Mouse (Mus musculus): ENCODE measurements at regions not wholly inside any gene's neighbourhood (a gene's known extent, or its start where the extent isn't known, plus 50 kb on each side); places are given as distances from the start of the nearest gene placed in this dataset.
A peak's percentile ranks its signal among the peaks of the same experiment; 100 is the strongest.

- no peak for DNase-seq (ENCODE audit: low spot score in 2 of 2)
Measured at GRCm38 (mm10) chr8:115478406-115479060, 229.1 kb downstream of the Maf start.

- DNase-seq (ENCODE audit: low spot score in 2 of 2), result no peak
Measured at GRCm38 (mm10) chr8:115476071-115476470, 231.5 kb downstream of the Maf start.

DNA sequence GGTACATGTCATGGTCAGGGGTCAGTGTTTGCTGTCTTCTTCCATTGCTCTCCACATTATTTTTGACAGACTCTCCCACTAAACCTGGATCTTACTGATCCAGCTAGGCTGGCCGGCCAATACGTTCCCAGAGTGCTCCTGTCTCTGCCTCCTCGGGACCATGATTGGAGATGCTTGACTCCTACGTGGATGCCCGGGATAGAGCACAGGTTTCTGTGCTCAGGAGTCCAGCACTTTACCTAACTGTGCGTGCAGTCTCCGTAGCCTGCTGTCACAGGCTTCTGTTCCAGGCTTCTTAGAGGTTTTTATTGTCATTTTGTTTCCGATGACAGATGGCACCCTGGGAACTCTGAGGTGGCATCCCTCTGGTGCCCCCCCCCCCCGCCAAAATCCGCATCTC lies 232.4 kb downstream of the Maf start:
- DNase-seq (ENCODE audit: low spot score in 2 of 2), result no peak

DNA sequence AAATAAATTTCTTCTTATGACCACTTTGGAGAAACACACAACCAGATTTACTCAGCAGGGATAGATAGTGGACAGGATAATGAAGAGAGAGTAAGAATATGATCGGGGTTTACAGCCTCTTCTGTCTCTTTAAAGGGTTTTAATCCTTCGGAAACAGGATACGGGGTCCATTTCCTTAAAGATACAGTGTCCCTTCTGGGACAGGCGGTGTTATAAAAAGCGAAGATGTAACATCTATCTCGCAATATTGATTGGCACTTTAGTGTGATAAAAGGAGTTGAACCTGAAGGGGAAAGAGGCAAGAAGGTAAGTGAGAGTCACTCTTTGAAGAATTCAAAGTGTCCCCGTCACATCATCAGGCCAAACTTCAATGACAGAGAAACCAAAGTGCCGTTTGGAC lies 233.6 kb downstream of the Maf start:
- no peak for DNase-seq (ENCODE audit: low spot score in 2 of 2)

GRCm38 (mm10) chr8:115466553-115466952 lies 241.0 kb downstream of the Maf start:
- peak; percentile 5 to 12 for DNase-seq (ENCODE audit: low spot score in 2 of 2)

- no peak for DNase-seq (ENCODE audit: low spot score in 2 of 2)
Measured at GRCm38 (mm10) chr8:115466122-115466521, 241.5 kb downstream of the Maf start.

DNA sequence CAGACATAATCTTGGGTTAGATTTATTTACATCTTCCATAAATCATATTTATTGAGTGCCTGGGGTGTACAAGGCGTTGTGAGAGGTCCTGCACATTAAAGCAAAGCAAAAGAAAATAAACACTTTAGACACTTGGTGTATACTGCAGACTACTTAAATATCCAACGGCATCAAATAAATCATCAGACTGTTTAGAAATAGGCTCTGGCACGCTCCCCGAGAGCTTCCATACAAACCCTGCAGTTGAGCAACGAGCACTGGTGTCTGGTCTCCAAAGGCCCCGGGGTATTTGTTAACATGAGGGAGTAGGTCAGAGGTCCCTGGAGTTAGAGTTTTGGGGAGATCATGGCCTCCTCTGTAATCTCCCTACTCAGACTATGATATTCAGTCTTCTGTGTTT lies 244.9 kb downstream of the Maf start:
- no peak for DNase-seq (ENCODE audit: low spot score in 2 of 2)

GRCm38 (mm10) chr8:115458119-115458518 lies 249.5 kb downstream of the Maf start:
- no peak for DNase-seq (ENCODE audit: low spot score in 2 of 2)

GRCm38 (mm10) chr8:115450789-115451188 lies 256.8 kb downstream of the Maf start:
- DNase-seq (ENCODE audit: low spot score in 2 of 2), result no peak

- DNase-seq (ENCODE audit: low spot score in 2 of 2), result no peak
Measured at GRCm38 (mm10) chr8:115448367-115448766, 259.2 kb downstream of the Maf start.

DNA sequence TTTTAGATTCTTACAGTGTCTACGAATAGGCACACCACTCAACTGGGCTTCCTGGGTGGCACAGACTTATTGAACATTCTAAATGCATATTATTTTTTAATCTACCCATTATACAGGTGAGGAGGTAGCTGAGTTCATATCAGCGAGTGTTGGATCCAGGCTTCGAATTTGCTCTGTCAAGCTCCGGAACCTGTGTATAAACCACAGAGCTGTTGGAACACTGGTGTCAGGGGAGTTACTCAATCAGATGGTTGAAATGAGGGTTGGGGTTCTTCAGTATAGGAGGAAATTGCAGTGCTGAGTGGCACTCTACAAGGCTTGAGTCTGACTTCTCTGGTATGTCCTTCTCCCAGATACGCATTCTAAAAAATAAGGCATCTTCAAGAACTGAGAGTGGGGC lies 263.1 kb downstream of the Maf start:
- DNase-seq (ENCODE audit: low spot score in 2 of 2), result no peak

DNA sequence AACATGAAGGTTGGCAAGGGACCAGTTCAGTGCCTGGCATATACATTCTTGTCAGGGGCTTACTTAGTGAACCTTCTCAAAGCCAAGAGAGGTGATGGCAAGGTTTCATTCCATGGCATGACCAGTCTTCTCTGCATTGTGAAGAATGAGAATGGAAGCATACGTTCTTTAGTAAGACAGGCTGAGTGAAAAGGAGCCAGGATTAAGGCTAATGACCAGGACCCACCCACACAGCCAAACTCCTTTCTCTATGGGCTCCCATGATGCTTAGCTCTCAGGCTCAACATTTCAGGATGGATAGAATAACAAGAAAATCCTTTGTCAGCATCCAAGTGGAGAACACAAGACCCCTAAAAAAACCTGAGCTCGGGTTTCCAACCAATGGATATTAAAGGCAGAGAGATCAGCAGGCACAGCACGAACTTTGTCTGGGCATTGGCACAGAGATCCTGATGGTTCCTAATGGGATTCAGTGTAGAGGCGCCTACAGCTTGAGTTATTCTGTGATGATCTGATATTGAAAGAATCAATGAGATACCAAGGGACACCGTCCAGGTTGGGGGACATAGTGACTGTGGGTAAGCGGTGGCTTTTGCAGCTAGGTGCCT lies 265.5 kb downstream of the Maf start:
- DNase-seq (ENCODE audit: low spot score in 2 of 2), result no peak

- DNase-seq (ENCODE audit: low spot score in 2 of 2), result no peak
Measured at GRCm38 (mm10) chr8:115441323-115441722, 266.3 kb downstream of the Maf start.

GRCm38 (mm10) chr8:115440151-115440550 lies 267.4 kb downstream of the Maf start:
- no peak for DNase-seq (ENCODE audit: low spot score in 2 of 2)

GRCm38 (mm10) chr8:115439512-115439911 lies 268.1 kb downstream of the Maf start:
- DNase-seq (ENCODE audit: low spot score in 2 of 2), result no peak

GRCm38 (mm10) chr8:115437956-115438355 lies 269.6 kb downstream of the Maf start:
- no peak for DNase-seq (ENCODE audit: low spot score in 2 of 2)

GRCm38 (mm10) chr8:115436356-115436721 lies 271.3 kb downstream of the Maf start:
- DNase-seq (ENCODE audit: low spot score in 2 of 2), result no peak

DNA sequence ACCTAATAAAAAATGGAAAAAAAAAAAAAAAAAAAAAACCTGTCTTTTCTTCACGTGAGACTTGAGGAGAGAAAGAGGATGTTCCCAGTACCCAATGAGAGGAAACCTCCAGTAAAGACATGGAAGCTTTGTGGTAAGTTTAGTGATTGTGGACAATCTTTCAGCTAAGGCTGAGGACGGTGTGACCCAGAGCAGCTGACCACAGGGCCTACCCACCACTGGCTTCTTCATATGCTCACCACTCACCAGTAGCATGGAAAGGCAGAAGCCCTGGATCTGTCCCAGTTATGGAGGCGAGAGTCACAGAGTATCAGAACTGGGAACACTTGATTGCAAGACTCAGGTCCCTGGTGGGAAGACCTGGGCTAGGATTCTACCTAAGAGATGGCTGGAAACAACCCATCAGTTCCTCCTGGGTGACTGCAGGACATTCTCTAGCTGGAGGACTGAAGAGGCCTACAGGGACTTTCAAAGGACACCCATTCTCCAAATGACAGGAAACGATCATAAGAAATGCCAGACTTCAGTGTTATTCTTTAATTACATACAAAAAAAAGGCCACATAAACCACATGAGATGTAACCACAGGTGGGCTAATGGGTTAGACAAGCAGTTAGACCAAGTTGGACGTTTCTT lies 271.8 kb downstream of the Maf start:
- DNase-seq (ENCODE audit: low spot score in 2 of 2), result no peak

DNA sequence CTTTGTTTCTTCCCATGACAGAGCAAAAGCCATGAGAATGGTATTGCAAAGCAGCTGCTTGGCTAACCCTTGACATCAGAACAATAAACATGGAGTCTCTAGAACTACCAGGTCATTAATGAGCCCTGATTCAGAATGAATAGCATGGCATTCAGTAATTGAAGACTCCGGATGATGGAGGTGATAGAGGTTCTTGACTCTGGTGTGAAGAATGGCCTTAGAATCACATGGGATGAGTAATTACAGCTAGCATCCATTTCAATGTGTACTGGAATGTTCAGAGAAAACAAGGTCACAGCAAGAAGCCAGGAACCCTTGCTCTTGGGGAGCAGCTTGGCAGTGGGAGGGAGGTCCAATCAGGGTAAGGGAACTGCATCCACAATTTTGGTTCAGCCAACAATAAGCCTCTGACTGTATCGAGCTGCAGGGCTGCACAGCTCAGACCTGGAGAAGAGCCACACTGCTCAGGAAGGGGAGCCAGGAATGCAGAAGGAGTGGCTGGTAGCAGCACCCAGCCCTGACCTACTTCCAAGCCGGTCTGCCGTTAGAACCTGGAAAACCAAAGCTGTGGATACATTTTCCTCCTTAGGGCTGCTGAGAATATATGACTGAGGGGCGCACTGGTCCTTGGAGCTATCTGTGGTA lies 275.1 kb downstream of the Maf start:
- no peak for DNase-seq (ENCODE audit: low spot score in 2 of 2)

DNA sequence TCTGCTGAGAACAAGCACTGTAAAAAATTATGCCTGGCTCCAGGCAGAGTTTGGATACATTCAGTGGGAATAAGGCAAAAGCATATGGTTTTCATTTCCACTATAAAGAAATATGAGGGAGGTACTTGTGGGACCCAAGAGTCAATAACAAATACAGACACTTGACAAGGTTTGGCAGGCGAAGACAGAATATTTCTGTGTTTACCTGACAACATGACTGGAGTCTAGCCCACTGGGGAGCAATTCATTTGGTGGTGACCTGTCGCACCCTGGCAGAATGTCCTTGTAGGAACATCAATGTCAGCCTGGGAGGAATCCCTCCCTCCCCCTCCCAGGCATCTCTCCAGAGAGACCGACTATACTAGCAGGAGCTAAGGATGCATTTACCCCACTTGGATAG lies 276.8 kb downstream of the Maf start:
- DNase-seq (ENCODE audit: low spot score in 2 of 2), result no peak

- DNase-seq (ENCODE audit: low spot score in 2 of 2), result no peak
Measured at GRCm38 (mm10) chr8:115429291-115429883, 278.2 kb downstream of the Maf start.

DNA sequence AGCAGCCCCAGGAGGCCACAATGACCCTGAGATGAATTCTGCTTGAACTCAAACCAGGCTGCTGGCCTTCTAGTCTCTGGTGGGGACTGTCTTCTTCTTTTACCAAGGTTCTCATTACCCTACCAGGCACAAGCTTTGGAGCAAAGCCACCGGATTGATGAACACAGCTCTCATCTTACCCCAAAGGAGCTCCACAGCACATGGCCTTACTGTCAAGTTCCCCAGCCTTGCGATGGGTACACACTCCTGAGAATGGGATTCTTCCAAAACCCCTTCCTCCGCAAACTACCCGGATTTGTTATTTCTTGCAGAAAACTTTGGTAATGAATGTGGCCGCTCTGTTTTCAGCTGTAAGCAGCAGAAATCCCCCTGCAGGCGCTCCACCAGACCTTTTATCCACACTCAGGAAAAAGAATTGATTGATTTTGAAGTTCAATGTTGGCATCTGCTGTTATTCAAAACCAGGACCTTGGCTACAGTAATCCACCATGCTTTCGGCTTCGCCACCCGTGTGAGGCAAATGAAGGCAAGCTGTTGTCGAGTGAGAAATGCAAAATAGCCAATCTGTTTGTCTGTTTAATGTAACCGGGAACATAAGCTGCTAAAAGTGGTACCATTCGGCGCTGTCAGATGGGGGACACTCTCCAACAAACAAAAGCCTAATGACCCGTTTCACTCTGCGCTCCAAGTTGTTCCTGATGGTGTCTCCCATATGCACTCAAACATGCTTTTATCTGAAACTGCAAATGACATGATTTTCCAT lies 278.9 kb downstream of the Maf start:
- no peak for DNase-seq (ENCODE audit: low spot score in 2 of 2)

Data from frontal cortex, postnatal 10 days (tissue).